Mouse (Mus musculus): ENCODE data around the gene Swi5.

- TF ChIP-seq POLR2A (IDR thresholded peaks at IDR 0.05; ENCODE audit: insufficient read depth, low read depth, low read length): no peak
- 0 out of 2 replicates have a peak, but pooled peaks have one; percentile 17 for TF ChIP-seq CTCF (IDR thresholded peaks at IDR 0.05; ENCODE audit: insufficient read depth, low read depth, low read length)
These were observed 15.1 kb upstream of the Swi5 start for GRCm38 (mm10) chr2:32302952-32303351.
